Mouse (Mus musculus): Measurements from ENCODE around the gene Zfp426.

Gene Zfp426

DNA sequence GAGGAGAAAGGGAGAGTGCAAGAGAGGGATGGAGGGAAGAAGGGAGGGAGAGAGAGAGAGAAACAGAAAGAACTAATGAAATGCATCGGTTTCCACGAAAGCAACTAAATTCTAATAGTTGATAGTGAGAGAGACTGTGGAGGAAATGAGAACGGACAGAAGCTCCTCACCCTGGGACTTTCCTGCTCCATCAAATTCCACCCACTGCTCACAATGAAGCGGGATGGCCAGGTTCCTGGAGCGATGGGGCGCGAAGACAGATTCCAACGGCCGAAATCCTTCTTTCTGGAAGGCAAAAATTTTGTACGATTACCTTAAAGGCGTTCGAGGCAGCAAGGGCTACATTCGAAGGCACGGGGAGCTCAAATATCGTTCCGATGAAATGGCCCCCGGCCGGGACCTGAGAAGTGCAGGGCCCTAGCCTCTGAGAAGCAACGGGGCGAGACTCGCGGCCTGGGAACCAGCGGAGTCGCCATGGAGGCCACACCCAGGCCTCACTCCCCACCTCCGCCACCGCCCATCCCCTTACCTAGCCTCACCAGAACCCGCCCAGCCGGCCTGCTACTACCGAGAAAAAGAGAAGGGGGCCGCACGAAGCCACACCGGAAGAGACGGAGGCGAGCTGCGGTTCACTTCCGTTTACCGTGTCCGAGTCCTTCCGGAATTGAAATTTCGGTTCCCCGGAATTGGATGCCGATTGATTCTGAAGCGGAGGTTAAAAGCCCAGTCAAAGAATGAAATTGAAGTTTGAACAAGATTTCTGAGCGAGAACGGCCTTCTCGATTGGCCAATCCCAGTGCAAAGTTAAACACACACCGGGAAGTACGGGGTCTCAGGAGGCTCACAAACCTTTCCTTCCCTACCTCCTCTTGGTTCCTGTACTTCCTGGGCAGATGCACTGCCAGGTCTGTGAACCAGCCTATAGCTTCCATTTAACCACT lies 32.9 kb downstream of the Zfp426 start, which contains the start of gene Zfp26:
Gene Zfp26 (minus strand): TSS at position 786 of the 941 bp plus-strand sequence.
- peak; percentile 69 to 77 for DNase-seq (ENCODE audit: low spot score in 2 of 2)

DNA sequence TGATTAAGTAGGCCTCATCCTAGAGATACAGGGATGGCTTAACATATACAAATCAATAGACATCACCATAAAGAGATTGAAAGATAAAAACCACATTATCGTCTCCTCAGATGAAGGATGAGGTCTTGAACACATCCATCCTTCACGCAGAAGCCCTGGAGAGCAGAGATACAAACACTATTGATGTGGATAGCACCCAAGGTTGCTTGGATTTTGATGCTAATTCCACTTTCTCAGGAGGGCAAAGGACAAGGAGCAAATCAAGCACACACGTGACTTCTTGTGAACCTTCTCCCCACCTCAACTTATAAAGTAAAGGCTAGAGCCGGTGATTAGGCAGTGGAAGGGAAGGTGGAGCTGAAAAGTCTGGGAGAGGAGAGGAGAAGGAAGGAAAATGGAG lies 38.9 kb downstream of the Zfp426 start:
- DNase-seq (ENCODE audit: low spot score in 2 of 2): no peak

DNA sequence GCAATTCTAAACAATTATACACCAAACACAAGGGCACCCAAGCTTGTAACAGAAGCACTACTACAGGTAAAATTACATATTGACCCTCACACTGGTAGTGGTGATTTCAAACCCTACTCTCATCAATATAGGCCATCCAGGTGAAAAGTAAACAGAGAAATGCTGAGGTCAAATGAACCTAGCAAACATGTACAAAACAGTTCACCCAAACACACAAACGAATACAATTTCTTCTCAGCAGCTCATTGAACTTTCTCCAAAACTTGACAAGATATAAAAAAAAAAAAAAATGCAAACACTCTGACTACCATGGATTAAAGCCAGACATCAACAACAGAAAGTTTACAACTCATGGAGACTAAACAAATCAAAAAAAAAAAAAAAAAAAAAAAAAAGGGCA lies 41.1 kb downstream of the Zfp426 start:
- DNase-seq (ENCODE audit: low spot score in 2 of 2): no peak

DNA sequence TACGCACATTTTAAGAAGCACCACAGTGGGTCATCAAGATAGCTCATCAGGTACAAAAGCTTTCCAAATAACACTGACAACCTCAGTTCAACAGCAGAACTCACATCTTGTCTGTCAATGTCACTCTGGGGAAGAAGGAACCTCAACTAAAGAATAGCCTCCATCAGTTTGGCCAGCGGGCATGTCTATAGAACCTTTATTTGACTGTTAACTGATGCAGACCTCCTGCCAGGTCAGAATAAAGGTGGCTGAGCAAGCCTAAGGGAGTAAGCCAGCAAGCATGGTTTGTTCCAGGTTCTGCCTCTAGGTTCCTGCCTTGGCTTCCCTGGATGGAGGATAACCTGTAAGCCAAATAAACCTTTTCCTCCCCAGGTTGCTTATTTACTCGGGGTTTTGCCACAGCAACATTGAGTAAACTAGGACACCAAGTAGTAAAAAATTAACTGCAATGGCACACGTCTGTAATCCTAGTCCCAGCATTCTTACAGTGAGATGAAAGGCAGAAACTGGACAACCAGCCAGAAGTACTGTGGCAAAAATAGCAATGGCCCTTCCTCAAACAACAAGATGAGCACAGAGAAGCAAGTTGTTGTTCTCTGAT lies 49.3 kb downstream of the Zfp426 start:
- DNase-seq (ENCODE audit: low spot score in 2 of 2): no peak

DNA sequence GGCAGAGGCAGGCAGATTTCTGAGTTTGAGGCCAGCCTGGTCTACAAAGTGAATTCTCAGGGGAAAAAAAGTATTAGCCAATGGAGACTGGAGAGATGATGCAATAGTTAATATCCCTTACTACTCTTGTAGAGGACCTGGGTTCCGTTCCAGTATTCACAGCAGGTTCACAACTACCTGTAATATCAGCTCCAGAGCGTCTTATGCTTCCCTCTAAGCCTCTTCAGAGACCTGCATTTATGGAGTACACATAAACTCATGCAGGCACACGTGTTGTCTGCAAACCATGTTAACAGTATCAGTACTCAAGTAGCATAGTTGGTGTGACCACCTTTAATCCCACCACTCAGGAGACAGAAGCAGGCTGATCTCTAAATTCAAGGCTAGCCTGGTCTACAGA lies 62.5 kb downstream of the Zfp426 start:
- no peak for DNase-seq (ENCODE audit: low spot score in 2 of 2)

Data from spleen, postnatal 10 days (tissue).